Mouse (Mus musculus): ENCODE results near the gene Art3.

Gene Art3

DNA sequence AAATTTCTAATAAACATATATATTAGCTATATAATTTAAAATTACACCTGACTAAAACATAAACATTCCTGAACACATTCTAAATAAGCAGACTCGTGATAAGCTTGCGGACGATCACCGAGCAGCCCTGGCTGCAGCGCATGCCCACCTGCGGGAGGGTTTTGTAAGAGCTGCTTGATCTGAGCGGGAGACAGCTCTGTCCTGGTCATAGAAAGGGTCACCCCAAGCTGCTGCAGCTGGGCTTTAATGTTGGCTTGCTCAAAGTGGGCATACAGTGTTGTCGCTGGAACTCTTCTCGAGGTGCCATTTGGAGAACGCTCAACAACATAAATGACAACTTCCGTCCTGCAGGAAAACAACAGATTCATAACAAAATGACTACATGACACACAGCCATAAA lies 92.5 kb downstream of the Art3 start:
- DNase-seq (ENCODE audit: low read depth) = no peak

DNA sequence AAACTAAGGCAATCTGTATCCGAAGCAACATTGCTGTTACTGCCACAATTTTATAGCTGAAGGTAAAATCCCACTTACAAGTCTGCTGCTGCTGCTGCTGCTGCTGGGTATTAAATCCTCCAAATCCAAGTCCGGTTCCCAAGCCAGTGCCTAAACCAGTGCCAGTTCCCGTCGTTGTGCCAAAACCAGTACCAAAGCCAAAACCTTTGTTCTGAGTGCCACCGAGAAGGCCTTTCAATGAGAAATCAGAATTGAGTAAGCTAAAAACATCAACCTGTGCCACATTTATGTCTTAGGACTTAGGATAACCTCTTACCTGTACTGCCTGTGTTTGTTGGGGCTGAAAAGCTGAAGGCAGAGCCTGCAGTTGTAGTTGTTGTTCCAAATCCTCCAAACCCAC lies 99.1 kb downstream of the Art3 start:
- DNase-seq (ENCODE audit: low read depth) = no peak

DNA sequence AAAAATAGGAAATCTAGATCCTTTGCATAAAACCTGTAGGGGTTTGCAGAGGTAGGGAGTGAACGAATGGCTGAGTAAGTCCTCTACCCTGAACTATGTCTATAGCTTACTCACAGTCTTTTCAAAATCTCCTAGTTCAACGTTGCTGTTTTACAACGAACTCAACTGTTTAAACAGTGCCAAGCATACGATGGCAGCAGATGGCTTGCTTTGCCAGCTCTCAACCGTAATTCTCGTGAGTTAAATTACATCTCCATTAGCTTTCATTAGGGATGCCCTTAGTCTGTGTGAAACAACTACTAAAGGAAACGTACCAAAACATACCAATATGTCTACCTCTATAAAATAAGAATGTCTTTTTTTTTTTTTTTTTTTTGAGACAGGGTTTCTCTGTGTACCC lies 100.0 kb downstream of the Art3 start:
- DNase-seq (ENCODE audit: low read depth) = no peak

DNA sequence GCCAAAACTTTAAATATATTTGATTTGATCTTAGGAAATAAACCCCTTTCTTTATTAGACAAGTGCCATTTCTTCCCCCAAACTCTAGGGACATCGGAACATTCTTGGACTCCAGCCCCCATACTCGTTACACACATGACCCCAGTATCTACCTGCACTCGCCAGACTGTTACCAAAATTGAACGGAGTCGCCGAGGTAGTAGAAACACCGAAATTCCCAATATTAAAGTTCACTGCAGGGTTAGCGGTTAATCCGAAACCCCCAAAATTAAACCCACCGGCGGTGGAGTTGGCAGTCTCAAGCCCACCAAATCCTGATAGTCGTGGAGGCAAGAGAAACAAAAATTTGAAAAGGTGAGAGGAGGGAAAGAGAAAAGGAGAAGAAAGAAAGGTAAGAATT lies 102.4 kb downstream of the Art3 start:
- no peak for DNase-seq (ENCODE audit: low read depth)

DNA sequence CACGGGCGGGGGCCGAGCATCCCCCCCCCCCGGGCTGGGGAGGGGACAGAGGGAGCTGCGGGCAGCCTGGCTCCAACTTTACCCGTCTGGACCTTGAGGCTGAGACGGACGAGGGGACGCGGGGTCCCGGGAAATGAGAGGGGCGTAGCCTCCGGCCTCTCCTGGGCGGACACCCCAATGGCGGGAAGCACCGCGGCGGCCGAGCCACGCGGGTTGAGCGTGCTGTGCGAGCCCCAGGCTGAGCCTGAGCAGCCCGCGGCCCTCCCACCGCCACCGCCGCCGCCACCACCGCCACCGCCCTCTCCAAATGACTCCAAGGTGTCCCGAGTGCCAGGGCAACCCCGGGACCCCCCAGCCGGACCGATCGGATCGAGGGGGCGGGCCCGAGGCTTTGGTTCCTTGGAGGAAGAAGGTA lies 103.0 kb downstream of the Art3 start:
- DNase-seq (ENCODE audit: low read depth) = no peak

DNA sequence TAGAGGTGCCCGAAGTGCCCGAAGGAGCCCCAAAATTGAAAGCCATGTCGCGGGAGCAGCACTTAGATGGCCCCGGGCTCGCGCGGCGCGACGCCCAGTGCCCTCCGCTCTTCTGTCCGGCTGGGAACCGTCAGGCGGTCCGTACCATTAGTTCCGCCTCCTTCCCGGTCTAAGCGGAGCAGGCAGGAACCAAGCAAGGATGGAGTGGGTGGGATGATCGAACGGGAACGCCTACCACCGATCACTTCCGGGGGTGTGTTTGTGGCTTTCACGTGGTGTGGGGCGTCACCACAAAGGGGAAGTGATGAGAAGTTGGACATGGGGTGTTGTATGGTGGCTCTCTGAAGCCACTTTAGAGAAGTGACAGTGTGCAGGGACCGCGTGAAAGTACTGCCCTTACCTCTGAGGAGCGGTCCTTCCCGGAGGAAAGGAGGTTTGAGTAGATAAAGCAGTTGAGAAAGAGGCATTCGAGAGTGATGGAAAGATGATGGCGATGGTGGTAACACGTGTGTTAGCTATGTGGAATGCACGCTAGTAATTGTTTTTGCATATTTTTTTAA lies 103.5 kb downstream of the Art3 start, which contains the start of gene Nup54:
Gene Nup54 (minus strand): TSS at position 195 of the 560 bp plus-strand sequence.
- DNase-seq (ENCODE audit: low read depth) = peak; percentile 96

DNA sequence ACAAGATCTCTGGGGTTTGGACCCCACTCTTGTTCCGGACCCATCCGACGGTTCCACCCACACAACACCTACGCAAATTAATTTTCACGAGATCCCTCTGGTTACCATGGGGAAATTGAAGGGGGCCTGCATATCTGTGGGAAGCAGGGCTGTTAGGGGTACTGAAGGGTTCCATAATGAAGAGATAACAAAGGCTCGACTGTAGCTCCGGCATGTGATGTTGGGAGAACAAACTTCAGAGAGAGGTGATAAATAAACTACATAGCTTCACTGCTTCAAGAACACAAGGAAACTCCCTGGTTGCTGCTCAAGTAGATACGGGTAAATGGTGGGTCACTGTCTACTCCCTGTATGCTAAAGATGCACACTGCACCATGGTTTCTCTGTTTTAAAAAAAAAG lies 106.9 kb downstream of the Art3 start:
- no peak for DNase-seq (ENCODE audit: low read depth)

DNA sequence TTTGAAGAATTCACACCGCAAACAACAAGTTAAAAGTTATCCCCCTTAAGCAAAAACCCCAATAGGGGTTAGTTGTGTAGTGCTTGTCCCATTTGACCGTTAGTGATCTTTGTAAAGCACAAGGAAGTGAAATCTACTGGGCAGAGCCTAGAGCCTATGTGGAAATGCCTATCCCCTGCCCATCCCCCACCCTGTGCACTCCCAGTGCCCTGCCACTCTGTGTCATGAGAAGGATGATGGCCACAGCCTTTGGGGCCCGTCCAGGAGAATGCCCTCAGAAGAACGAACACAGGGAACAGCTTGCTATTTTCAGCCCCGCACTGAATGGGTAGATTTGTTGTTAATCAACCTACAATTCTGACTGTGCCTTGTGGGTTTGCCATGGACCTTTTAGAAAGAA lies 109.9 kb downstream of the Art3 start:
- DNase-seq (ENCODE audit: low read depth) = no peak

DNA sequence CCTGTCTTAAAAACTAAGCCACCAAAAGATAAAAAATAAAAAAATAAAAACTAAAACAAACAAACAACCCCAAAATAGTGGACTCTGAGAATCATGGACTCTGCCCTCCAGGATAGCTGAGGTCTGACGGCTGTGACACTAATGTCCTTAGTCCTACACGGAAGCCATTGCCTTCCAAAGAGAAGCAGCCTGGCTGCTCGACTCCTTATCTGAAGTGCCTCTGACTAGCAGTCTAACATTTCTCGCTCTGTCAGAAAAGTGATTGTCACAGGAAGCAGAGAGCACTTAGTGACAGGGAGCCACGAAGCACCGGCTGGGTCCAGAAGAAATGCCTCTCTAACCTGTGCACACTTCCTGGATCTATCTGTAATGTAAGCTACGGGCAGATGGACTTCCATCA lies 111.3 kb downstream of the Art3 start:
- no peak for DNase-seq (ENCODE audit: low read depth)

DNA sequence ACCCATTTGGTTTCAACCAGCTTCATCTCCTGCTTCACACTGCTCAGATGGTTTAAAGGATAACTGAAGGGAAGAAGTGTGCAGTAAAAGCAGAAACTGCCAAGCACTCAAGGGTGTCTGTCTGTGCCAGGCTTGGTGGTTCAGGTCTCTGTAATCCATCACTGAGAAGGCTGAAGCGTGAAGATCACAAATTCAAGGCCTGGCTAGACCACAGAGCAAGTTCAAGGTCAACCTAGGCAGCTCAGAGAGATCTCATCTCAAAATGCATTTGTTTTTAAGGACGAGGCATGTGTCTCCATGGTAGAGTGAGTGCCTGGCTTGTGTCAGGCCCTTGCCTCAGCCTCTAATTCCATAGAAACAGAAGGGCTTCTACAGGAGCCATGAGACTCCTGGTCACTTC lies 113.4 kb downstream of the Art3 start:
- DNase-seq (ENCODE audit: low read depth) = no peak

DNA sequence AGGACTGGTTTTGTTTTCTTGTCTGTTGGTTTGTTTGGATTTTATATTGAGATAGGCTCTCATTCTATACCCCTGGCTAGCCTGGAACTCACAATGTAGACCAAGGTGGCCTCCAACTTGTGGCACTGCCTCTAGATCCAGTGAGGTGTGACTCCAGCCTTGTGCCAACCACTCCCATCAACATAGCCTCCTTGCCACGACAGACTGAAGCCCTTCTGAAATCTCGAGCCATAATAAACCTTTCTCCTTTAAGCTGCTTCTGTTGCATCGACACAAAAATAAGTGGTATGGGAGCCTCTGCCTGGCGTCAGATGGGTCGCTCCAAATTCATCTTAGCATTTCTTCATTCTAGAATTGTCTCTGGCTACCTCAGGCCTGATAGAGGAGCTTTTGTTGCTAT lies 115.1 kb downstream of the Art3 start:
- DNase-seq (ENCODE audit: low read depth) = no peak

DNA sequence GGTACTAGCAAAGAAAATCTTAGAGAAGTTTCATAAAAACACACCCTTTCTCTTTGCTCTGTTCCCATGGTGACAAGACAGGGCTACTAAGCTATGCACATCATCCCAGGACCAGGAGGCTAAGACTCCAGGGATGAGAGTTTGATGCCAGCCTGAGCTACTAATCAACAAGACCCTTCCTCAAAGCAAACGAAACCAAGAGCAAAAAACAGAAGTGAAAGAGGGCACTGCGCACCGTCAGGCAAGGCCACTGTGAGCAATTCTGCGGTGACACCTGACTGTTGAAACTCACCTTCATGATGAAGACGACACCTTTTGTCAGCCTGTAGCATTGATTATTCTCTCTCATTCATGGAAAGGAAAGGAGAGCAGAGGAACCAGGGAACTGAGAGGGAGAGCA lies 121.2 kb downstream of the Art3 start:
- no peak for DNase-seq (ENCODE audit: low read depth)

DNA sequence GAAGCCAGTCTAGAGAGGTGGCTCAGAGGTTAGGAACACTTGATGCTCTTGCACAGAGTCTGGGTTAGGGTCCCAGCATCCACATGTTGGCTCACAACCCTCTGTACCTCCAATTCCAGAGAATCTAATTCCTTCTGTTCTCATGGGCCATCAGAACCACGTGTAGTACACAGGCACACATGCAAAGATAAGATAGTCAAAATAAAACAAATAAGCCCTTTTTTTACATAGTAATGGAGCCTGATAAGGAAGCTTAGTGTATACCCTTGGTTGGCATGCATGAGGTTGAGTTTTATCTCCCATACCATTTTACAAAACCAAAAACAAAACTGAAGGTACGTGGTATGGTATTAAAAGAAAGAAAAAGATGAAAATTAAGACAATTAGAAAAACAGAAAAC lies 125.8 kb downstream of the Art3 start:
- DNase-seq (ENCODE audit: low read depth) = no peak

DNA sequence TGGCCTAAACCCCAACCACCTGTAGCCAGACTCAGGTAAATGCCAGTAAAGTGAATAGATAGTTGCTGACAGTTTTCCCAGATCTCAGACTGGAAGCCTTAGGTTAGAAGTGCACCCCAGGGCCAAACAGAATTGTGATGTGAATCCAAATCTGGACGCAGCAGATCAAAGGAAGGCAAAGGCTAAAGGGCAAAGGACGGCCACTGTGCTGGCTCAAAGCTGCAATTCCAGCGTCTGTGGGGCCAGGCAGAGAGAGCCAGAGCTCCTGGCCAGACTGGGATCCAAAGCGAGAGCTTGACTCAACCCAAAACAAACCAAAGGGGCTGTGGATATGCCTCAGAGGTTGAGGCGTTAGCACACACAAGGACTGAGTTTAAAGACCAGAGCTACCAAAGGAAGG lies 127.1 kb downstream of the Art3 start:
- DNase-seq (ENCODE audit: low read depth) = no peak

DNA sequence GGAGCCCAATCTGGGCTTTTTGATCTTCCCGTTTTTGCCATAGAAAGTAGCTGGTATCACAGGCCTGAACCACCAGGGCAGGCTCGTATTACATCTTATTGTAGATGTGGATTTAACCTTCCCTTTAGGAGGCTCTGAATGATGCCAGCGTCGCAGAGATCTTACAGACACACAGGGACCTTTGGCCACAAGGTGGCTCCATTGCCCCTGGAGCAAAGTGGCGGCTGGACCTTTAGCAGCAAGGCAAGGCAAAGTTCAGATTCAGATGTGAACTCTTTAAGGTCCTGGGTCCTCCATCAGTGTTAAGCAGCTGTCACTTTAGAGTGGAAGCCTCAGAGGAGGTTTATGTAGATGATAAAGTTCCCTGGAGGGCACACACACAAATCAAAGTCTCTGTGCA lies 129.7 kb downstream of the Art3 start:
- DNase-seq (ENCODE audit: low read depth) = peak; percentile 35

Measured in fibroblast of lung, adult 2 months (primary cell).